Mouse (Mus musculus) MEL (cell line): ENCODE data around the gene Rogdi. TPM values are rescaled to one million over a fixed set of nuclear protein-coding genes. Genes with fewer than 3 reads are reported as not detected.

Experiments
- DNase-seq: peaks from one replicate; pipeline ENCODE4 v3.0.0; 2011; ENCODE audit warnings: low read depth, low spot score
- H3K27ac ChIP-seq: 2 replicates; pipeline ENCODE4 v1.5.1; 2012; ENCODE audit warnings: low read depth, mild to moderate bottlenecking, control low read depth, low read length, moderate library complexity; ENCODE audit not compliant: control insufficient read depth
- H3K27me3 ChIP-seq, 2 experiments: fragments of 150-350 bp in 1 of 2; sonication (generic) in 1 of 2; 2 replicates each; pipeline ENCODE4 v1.6.1; 2012; ENCODE audit warnings: low read length in 2 of 2, mild to moderate bottlenecking in 2 of 2, improper control_type of control experiment in 1 of 2, moderate library complexity in 1 of 2; ENCODE audit not compliant: insufficient read depth in 2 of 2, control insufficient read depth in 1 of 2
- H3K36me3 ChIP-seq, 2 experiments: 2 replicates each; pipeline ENCODE4 v1.6.1; 2012 to 2014; ENCODE audit warnings: low read length in 2 of 2, improper control_type of control experiment in 1 of 2, inconsistent platforms in 1 of 2, mild to moderate bottlenecking in 1 of 2; ENCODE audit not compliant: insufficient read depth in 2 of 2, control insufficient read depth in 1 of 2
- H3K4me1 ChIP-seq, 2 experiments: fragments of 150-350 bp in 1 of 2; sonication (generic) in 1 of 2; 2 replicates each; pipeline ENCODE4 v1.6.1; 2012; ENCODE audit warnings: low read length in 2 of 2, improper control_type of control experiment in 1 of 2, mild to moderate bottlenecking in 1 of 2; ENCODE audit not compliant: insufficient read depth in 2 of 2, control insufficient read depth in 1 of 2
- H3K4me3 ChIP-seq, 2 experiments: fragments of 150-350 bp in 1 of 2; sonication (generic) in 1 of 2; 2 replicates each; pipeline ENCODE4 v1.5.1; 2012; ENCODE audit warnings: low read depth in 2 of 2, low read length in 2 of 2, mild to moderate bottlenecking in 2 of 2, moderate library complexity in 2 of 2, control low read depth in 1 of 2, improper control_type of control experiment in 1 of 2; ENCODE audit not compliant: control insufficient read depth in 1 of 2, insufficient read depth in 1 of 2
- H3K79me2 ChIP-seq: 2 replicates; pipeline ENCODE4 v1.6.1; 2012; ENCODE audit warnings: mild to moderate bottlenecking, low read length, moderate library complexity; ENCODE audit not compliant: control insufficient read depth, poor library complexity, insufficient read depth
- H3K9ac ChIP-seq: 2 replicates; pipeline ENCODE4 v1.6.1; 2012; ENCODE audit warnings: low read depth, mild to moderate bottlenecking, control low read depth, low read length, moderate library complexity; ENCODE audit not compliant: control insufficient read depth, poor library complexity, severe bottlenecking
- H3K9me3 ChIP-seq: fragments of 150-350 bp; sonication (generic); replicated peaks from 2 replicates; pipeline ENCODE4 v1.6.1; 2012; ENCODE audit warnings: mild to moderate bottlenecking, low read length, improper control_type of control experiment, moderate library complexity; ENCODE audit not compliant: insufficient read depth
- BHLHE40 ChIP-seq: IDR thresholded peaks from 2 replicates; pipeline ENCODE4 v1.6.1; 2012; ENCODE audit warnings: low read depth, mild to moderate bottlenecking, inconsistent platforms, low read length, improper control_type of control experiment, borderline replicate concordance
- CHD1 ChIP-seq: IDR thresholded peaks from 2 replicates; pipeline ENCODE4 v1.6.1; 2012; ENCODE audit warnings: low read depth, mild to moderate bottlenecking, inconsistent platforms, low read length, improper control_type of control experiment
- ETS1 ChIP-seq: IDR thresholded peaks from 2 replicates; pipeline ENCODE4 v1.6.1; 2012; ENCODE audit warnings: low read depth, mild to moderate bottlenecking, inconsistent platforms, low read length, improper control_type of control experiment, moderate library complexity
- HCFC1 ChIP-seq: IDR thresholded peaks from 2 replicates; pipeline ENCODE4 v1.6.1; 2012; ENCODE audit warnings: low read depth, mild to moderate bottlenecking, inconsistent platforms, low read length, improper control_type of control experiment, moderate library complexity
- JUND ChIP-seq: IDR thresholded peaks from 2 replicates; pipeline ENCODE4 v1.6.1; 2011; ENCODE audit warnings: low read depth, mild to moderate bottlenecking, improper control_type of control experiment, low read length
- KAT2A ChIP-seq: conservative IDR thresholded peaks from 2 replicates; pipeline ENCODE4 v1.6.1; 2012; ENCODE audit warnings: low read depth, low read length, improper control_type of control experiment, inconsistent platforms
- MAZ ChIP-seq: IDR thresholded peaks from 2 replicates; pipeline ENCODE4 v1.6.1; 2012; ENCODE audit warnings: low read depth, mild to moderate bottlenecking, inconsistent platforms, low read length, improper control_type of control experiment
- POLR2A ChIP-seq, 2 experiments: IDR thresholded peaks; 2 replicates each; pipeline ENCODE4 v1.6.1; 2011 to 2012; ENCODE audit warnings: low read length in 2 of 2, mild to moderate bottlenecking in 2 of 2, control low read depth in 1 of 2, improper control_type of control experiment in 1 of 2, low read depth in 1 of 2, moderate library complexity in 1 of 2; ENCODE audit not compliant: control insufficient read depth in 1 of 2, insufficient read depth in 1 of 2, poor library complexity in 1 of 2
- POLR2AphosphoS2 ChIP-seq: IDR thresholded peaks from 2 replicates; pipeline ENCODE4 v1.6.1; 2011; ENCODE audit warnings: low read length, improper control_type of control experiment
- RAD21 ChIP-seq: IDR thresholded peaks from 2 replicates; pipeline ENCODE4 v1.6.1; 2011; ENCODE audit warnings: mild to moderate bottlenecking, low read depth, low read length, improper control_type of control experiment
- SMC3 ChIP-seq: IDR thresholded peaks from 2 replicates; pipeline ENCODE4 v1.6.1; 2011; ENCODE audit warnings: low read depth, low read length, improper control_type of control experiment
- TCF12 ChIP-seq: IDR thresholded peaks from 2 replicates; pipeline ENCODE4 v1.6.1; 2014; ENCODE audit warnings: low read depth, mild to moderate bottlenecking, inconsistent platforms, low read length, improper control_type of control experiment, moderate library complexity
- USF1 ChIP-seq: IDR thresholded peaks from 2 replicates; pipeline ENCODE4 v1.6.1; 2014; ENCODE audit warnings: low read depth, mild to moderate bottlenecking, inconsistent platforms, low read length, improper control_type of control experiment, moderate library complexity
- ZC3H11A ChIP-seq: IDR thresholded peaks from 2 replicates; pipeline ENCODE4 v1.6.1; 2012; ENCODE audit warnings: low read depth, mild to moderate bottlenecking, inconsistent platforms, low read length, improper control_type of control experiment
- ZKSCAN1 ChIP-seq: IDR thresholded peaks from 2 replicates; pipeline ENCODE4 v1.6.1; 2012; ENCODE audit warnings: low read depth, mild to moderate bottlenecking, inconsistent platforms, low read length, improper control_type of control experiment, moderate library complexity
- ZMIZ1 ChIP-seq: IDR thresholded peaks from 2 replicates; pipeline ENCODE4 v1.6.1; 2012; ENCODE audit warnings: low read depth, mild to moderate bottlenecking, inconsistent platforms, low read length, improper control_type of control experiment, moderate library complexity
- ZNF384 ChIP-seq: IDR thresholded peaks from 2 replicates; pipeline ENCODE4 v1.6.1; 2012; ENCODE audit warnings: low read depth, mild to moderate bottlenecking, inconsistent platforms, low read length, improper control_type of control experiment
- polyA plus RNA-seq, 2 experiments: library from polyadenylated mRNA; stranded (reverse) in 1 of 2; unstranded in 1 of 2; fragments of >175 nt in 1 of 2; fragments of >200 nt in 1 of 2; gene quantifications; 2 replicates each; pipeline versions ENCODE4 v1.2.1 to v1.2.4; 2012; ENCODE audit warnings: low replicate concordance in 2 of 2, low read depth in 1 of 2; ENCODE audit not compliant: insufficient read length in 2 of 2, insufficient read depth in 1 of 2, missing spikeins in 1 of 2
- total RNA-seq: library from RNA; depleted of rRNA; stranded (reverse); fragments of 300-350 nt; gene quantifications from 2 replicates; pipeline ENCODE4 v1.2.3, GENCODE M21; 2012

Gene Rogdi
- total and polyA plus RNA-seq, 3 experiments, result 1.9 to 17.8 TPM; not detected in 1

GRCm38 (mm10) chr16:4971626-4972025 is 41.7 kb downstream of the Rogdi start:
- H3K9me3 ChIP-seq, result no peaks in the 10 kb centered on the region
- no peaks in the 10 kb centered on the region for H3K79me2 ChIP-seq
- no peak overlapping the region for H3K9ac ChIP-seq
- no peaks in the 10 kb centered on the region for H3K36me3 ChIP-seq
- H3K27ac ChIP-seq, result no peak overlapping the region
- H3K27me3 ChIP-seq, result no peaks in the 10 kb centered on the region
- DNase-seq, result no peak
- no peaks in the 10 kb centered on the region for H3K4me1 ChIP-seq
- TF ChIP-seq KAT2A, result no peak
- no peak for TF ChIP-seq HCFC1
- no peak for TF ChIP-seq ETS1
- no peak for TF ChIP-seq CHD1
- H3K4me3 ChIP-seq, result no peak overlapping the region

- Histone ChIP-seq H3K79me2 (peaks cover under 1% of the 10 kb centered on the region; the same call in 1 of the 2 replicates), H3K4me1 (peaks cover 0 to 7% of the 10 kb centered on the region in 2 experiments; a peak in 1 of 4 replicates), H3K27me3 (no peaks in the 10 kb centered on the region), H3K9ac (no peak overlapping the region), H3K36me3 (peaks cover 0 to 2% of the 10 kb centered on the region in 2 experiments; a peak in 1 of 4 replicates), H3K27ac (no peak overlapping the region), H3K9me3 (no peaks in the 10 kb centered on the region), H3K4me3 (no peak overlapping the region)
- no peak for DNase-seq
- TF ChIP-seq POLR2A (IDR thresholded peaks at IDR 0.05; ENCODE audit: control insufficient read depth in 1 of 2, insufficient read depth in 1 of 2, low read depth in 1 of 2, low read length in 2 of 2, poor library complexity in 1 of 2), result no peak
- TF ChIP-seq JUND, result no peak
- no peak for TF ChIP-seq BHLHE40
- no peak for TF ChIP-seq SMC3
- TF ChIP-seq ZC3H11A, result no peak
- no peak for TF ChIP-seq MAZ
- no peak for TF ChIP-seq POLR2AphosphoS2
- no peak for TF ChIP-seq RAD21
- no peak for TF ChIP-seq CHD1
- TF ChIP-seq ZNF384, result no peak
- no peak for TF ChIP-seq ZKSCAN1
- TF ChIP-seq TCF12, result no peak
- no peak for TF ChIP-seq HCFC1
- TF ChIP-seq ETS1, result no peak
- TF ChIP-seq USF1, result no peak
- TF ChIP-seq ZMIZ1, result no peak
- TF ChIP-seq, all 39 proteins: peak for 0
These were observed 44.1 kb downstream of the Rogdi start for GRCm38 (mm10) chr16:4969055-4969843.
